Mouse (Mus musculus): ENCODE results near the gene Clstn3. TPM values are rescaled to one million over a fixed set of nuclear protein-coding genes. Genes with fewer than 3 reads are reported as not detected.
"Not testable (repeated sequence)": the region's sequence is repeated elsewhere in the genome, so short reads cannot be mapped to it uniquely, and the experiment has no call there.

Clstn3 gene
- polyA plus RNA-seq, 1 experiment = 4.6 TPM

- no peaks in the 10 kb centered on the region for H3K4me1 ChIP-seq (ENCODE audit: control insufficient read depth, insufficient read depth, low read length)
- H3K4me3 ChIP-seq (replicated peaks; ENCODE audit: control insufficient read depth, low read depth, low read length) = no peak overlapping the region
- no peak for TF ChIP-seq CTCF (IDR thresholded peaks at IDR 0.05; ENCODE audit: control insufficient read depth, insufficient read depth, low read length)
- no peak for TF ChIP-seq POLR2A (IDR thresholded peaks at IDR 0.05; ENCODE audit: borderline replicate concordance, control insufficient read depth, low read depth, low read length)
- no peak overlapping the region for H3K27ac ChIP-seq (ENCODE audit: control insufficient read depth, insufficient read depth, low read depth, low read length, poor library complexity)
- 86% methylated on average over 5 of the region's 5 CpGs for WGBS
Measured at GRCm38 (mm10) chr6:124435173-124435572, 29.4 kb downstream of the Clstn3 start.

GRCm38 (mm10) chr6:124433688-124434324 lies 30.8 kb downstream of the Clstn3 start:
- Histone ChIP-seq H3K27ac (ENCODE audit: control insufficient read depth, insufficient read depth, low read depth, low read length, poor library complexity) (no peak overlapping the region), H3K4me3 (replicated peaks; ENCODE audit: control insufficient read depth, low read depth, low read length) (no peak overlapping the region), H3K4me1 (ENCODE audit: control insufficient read depth, insufficient read depth, low read length) (no peaks in the 10 kb centered on the region)
- 85% methylated on average over 8 of the region's 8 CpGs for WGBS
- TF ChIP-seq CTCF (IDR thresholded peaks at IDR 0.05; ENCODE audit: control insufficient read depth, insufficient read depth, low read length) (no peak), POLR2A (IDR thresholded peaks at IDR 0.05; ENCODE audit: borderline replicate concordance, control insufficient read depth, low read depth, low read length) (no peak)

GRCm38 (mm10) chr6:124430784-124431495 lies 33.7 kb downstream of the Clstn3 start:
- Histone ChIP-seq H3K4me3 (replicated peaks; ENCODE audit: control insufficient read depth, low read depth, low read length) (no peak overlapping the region), H3K27ac (ENCODE audit: control insufficient read depth, insufficient read depth, low read depth, low read length, poor library complexity) (no peak overlapping the region), H3K4me1 (ENCODE audit: control insufficient read depth, insufficient read depth, low read length) (no peaks in the 10 kb centered on the region)
- 80% methylated on average over 8 of the region's 8 CpGs for WGBS
- no peak for TF ChIP-seq CTCF (IDR thresholded peaks at IDR 0.05; ENCODE audit: control insufficient read depth, insufficient read depth, low read length)
- no peak for TF ChIP-seq POLR2A (IDR thresholded peaks at IDR 0.05; ENCODE audit: borderline replicate concordance, control insufficient read depth, low read depth, low read length)

- 78% methylated on average over 3 of the region's 3 CpGs for WGBS
Measured at GRCm38 (mm10) chr6:124430379-124430778, 34.2 kb downstream of the Clstn3 start.

GRCm38 (mm10) chr6:124427791-124428576 lies 36.6 kb downstream of the Clstn3 start:
- Histone ChIP-seq H3K27ac (ENCODE audit: control insufficient read depth, insufficient read depth, low read depth, low read length, poor library complexity) (no peak overlapping the region), H3K4me1 (ENCODE audit: control insufficient read depth, insufficient read depth, low read length) (peaks cover 2% of the 10 kb centered on the region), H3K4me3 (replicated peaks; ENCODE audit: control insufficient read depth, low read depth, low read length) (no peak overlapping the region)
- 76% methylated on average over 5 of the region's 6 CpGs for WGBS
- TF ChIP-seq CTCF (IDR thresholded peaks at IDR 0.05; ENCODE audit: control insufficient read depth, insufficient read depth, low read length) (no peak), POLR2A (IDR thresholded peaks at IDR 0.05; ENCODE audit: borderline replicate concordance, control insufficient read depth, low read depth, low read length) (no peak)

More at GRCm38 (mm10) chr6:124430379-124430778, 34.2 kb downstream of the Clstn3 start:
- TF ChIP-seq POLR2A (IDR thresholded peaks at IDR 0.05; ENCODE audit: borderline replicate concordance, control insufficient read depth, low read depth, low read length) (no peak), CTCF (IDR thresholded peaks at IDR 0.05; ENCODE audit: control insufficient read depth, insufficient read depth, low read length) (no peak)
- H3K27ac ChIP-seq (ENCODE audit: control insufficient read depth, insufficient read depth, low read depth, low read length, poor library complexity) = no peak overlapping the region
- H3K4me1 ChIP-seq (ENCODE audit: control insufficient read depth, insufficient read depth, low read length) = no peaks in the 10 kb centered on the region
- no peak overlapping the region for H3K4me3 ChIP-seq (replicated peaks; ENCODE audit: control insufficient read depth, low read depth, low read length)

- no peak overlapping the region for H3K4me3 ChIP-seq (replicated peaks; ENCODE audit: control insufficient read depth, low read depth, low read length)
- H3K27ac ChIP-seq (ENCODE audit: control insufficient read depth, insufficient read depth, low read depth, low read length, poor library complexity) = no peak overlapping the region
- 74% methylated on average over 7 of the region's 7 CpGs for WGBS
- TF ChIP-seq POLR2A (IDR thresholded peaks at IDR 0.05; ENCODE audit: borderline replicate concordance, control insufficient read depth, low read depth, low read length) (no peak), CTCF (IDR thresholded peaks at IDR 0.05; ENCODE audit: control insufficient read depth, insufficient read depth, low read length) (no peak)
- H3K4me1 ChIP-seq (ENCODE audit: control insufficient read depth, insufficient read depth, low read length) = peaks cover 2% of the 10 kb centered on the region
Measured at GRCm38 (mm10) chr6:124427289-124427688, 37.3 kb downstream of the Clstn3 start.

- Histone ChIP-seq H3K27ac (ENCODE audit: control insufficient read depth, insufficient read depth, low read depth, low read length, poor library complexity) (no peak overlapping the region), H3K4me1 (ENCODE audit: control insufficient read depth, insufficient read depth, low read length) (peaks cover 2% of the 10 kb centered on the region), H3K4me3 (replicated peaks; ENCODE audit: control insufficient read depth, low read depth, low read length) (no peak overlapping the region)
- WGBS = 76% methylated on average over 3 of the region's 3 CpGs
- TF ChIP-seq CTCF (IDR thresholded peaks at IDR 0.05; ENCODE audit: control insufficient read depth, insufficient read depth, low read length) (no peak), POLR2A (IDR thresholded peaks at IDR 0.05; ENCODE audit: borderline replicate concordance, control insufficient read depth, low read depth, low read length) (no peak)
Measured at GRCm38 (mm10) chr6:124426604-124427003, 38.0 kb downstream of the Clstn3 start.

- WGBS = 36% methylated on average over 6 of the region's 6 CpGs
- Histone ChIP-seq H3K27ac (ENCODE audit: control insufficient read depth, insufficient read depth, low read depth, low read length, poor library complexity) (no peak overlapping the region), H3K4me3 (replicated peaks; ENCODE audit: control insufficient read depth, low read depth, low read length) (no peak overlapping the region), H3K4me1 (ENCODE audit: control insufficient read depth, insufficient read depth, low read length) (peaks cover 2% of the 10 kb centered on the region)
- no peak for TF ChIP-seq POLR2A (IDR thresholded peaks at IDR 0.05; ENCODE audit: borderline replicate concordance, control insufficient read depth, low read depth, low read length)
- TF ChIP-seq CTCF (IDR thresholded peaks at IDR 0.05; ENCODE audit: control insufficient read depth, insufficient read depth, low read length) = no peak
Measured at GRCm38 (mm10) chr6:124425523-124425922, 39.1 kb downstream of the Clstn3 start.

- H3K4me3 ChIP-seq (replicated peaks; ENCODE audit: control insufficient read depth, low read depth, low read length); H3K27ac ChIP-seq (ENCODE audit: control insufficient read depth, insufficient read depth, low read depth, low read length, poor library complexity); H3K4me1 ChIP-seq (ENCODE audit: control insufficient read depth, insufficient read depth, low read length): not testable (repeated sequence)
- 22% methylated on average over 7 of the region's 7 CpGs for WGBS
Measured at GRCm38 (mm10) chr6:124425042-124425441, 39.6 kb downstream of the Clstn3 start.

All from bone marrow, adult 2 months (tissue).